Mouse (Mus musculus) thymus, adult 2 months (tissue): ENCODE results near the gene Sik3.

Source experiments
- CTCF ChIP-seq: fragments of 200-500 bp; IDR thresholded peaks from 2 replicates; pipeline ENCODE4 v1.5.1; 2012; ENCODE audit warnings: mild to moderate bottlenecking, control low read depth, low read length, moderate library complexity, borderline replicate concordance; ENCODE audit not compliant: control insufficient read depth, poor library complexity, insufficient read depth; ENCODE audit errors: extremely low read depth
- POLR2A ChIP-seq: fragments of 200-500 bp; IDR thresholded peaks from 2 replicates; pipeline ENCODE4 v1.6.1; 2012; ENCODE audit warnings: mild to moderate bottlenecking, low read length, control low read depth, moderate library complexity; ENCODE audit not compliant: control insufficient read depth, poor library complexity, insufficient read depth; ENCODE audit errors: extremely low read depth

- TF ChIP-seq CTCF (no peak), POLR2A (no peak)
These were observed 98.7 kb downstream of the Sik3 start for GRCm38 (mm10) chr9:46111334-46111733.
